Mouse (Mus musculus): Measurements from ENCODE around the gene Gjb5. TPM values are rescaled to one million over a fixed set of nuclear protein-coding genes. Genes with fewer than 3 reads are reported as not detected.

Gene Gjb5
- polyA plus RNA-seq, 1 experiment from 2014 or later = 1.3 TPM

DNA sequence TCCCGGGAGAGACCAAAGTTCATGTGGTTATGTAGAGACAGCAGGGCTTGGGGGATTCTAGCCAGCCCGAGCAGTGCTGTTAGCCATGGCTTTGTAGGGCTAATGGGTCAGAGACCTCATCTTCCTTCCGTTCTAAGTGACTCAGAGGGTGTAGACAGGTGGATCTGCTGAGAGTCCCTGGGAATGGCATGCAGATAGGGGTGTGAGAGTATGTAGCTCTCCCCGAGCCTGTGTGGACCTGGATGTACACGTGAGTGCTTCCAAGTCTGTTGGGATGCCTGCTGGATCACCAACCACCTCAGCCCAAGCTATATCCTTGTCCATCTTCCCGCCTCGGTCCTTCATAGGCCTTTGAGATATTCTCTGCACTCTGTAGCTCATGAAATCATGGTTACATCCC, 29.6 kb downstream of the Gjb5 start:
- H3K9ac ChIP-seq (ENCODE audit: low read depth, low read length) = no peak overlapping the region
- ATAC-seq = no peak
- 51% methylated on average over 7 of the region's 7 CpGs for WGBS
- no peak for TF ChIP-seq CTCF (IDR thresholded peaks at IDR 0.05; ENCODE audit: low read depth)
- H3K36me3 ChIP-seq (ENCODE audit: control insufficient read depth, insufficient read depth) = no peaks in the 10 kb centered on the region
- no peak overlapping the region for H3K27ac ChIP-seq (ENCODE audit: low read depth, low read length)
- H3K4me3 ChIP-seq (ENCODE audit: low read depth, low read length) = no peak overlapping the region
- H3K4me1 ChIP-seq (replicated peaks; ENCODE audit: control insufficient read depth, insufficient read depth, low read length) = no peaks in the 10 kb centered on the region
- H3K27me3 ChIP-seq (replicated peaks; ENCODE audit: control insufficient read depth, insufficient read depth, low read length) = peaks cover 17% of the 10 kb centered on the region
- no peaks in the 10 kb centered on the region for H3K9me3 ChIP-seq (ENCODE audit: control insufficient read depth)
- no peak overlapping the region for H3K4me2 ChIP-seq (replicated peaks; ENCODE audit: low read depth)

DNA sequence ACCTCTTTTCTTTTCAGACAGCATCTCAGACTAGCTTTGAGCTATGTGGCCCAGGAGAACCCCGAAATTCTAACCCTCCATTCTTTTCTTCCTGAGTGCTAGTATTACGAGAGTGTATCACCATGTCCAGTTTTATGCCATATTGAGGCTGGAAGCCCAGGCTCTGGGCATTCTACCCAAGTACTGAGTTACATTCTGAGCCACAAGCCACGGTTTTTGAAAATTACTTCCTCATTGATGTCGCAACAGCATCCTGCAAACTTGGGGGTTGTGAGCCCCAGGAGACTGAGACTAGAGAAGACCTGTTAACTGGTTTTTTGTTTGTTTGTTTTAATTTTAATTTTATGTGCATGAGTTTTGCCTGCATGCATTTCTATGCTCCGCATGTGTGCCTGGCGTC, 30.2 kb downstream of the Gjb5 start:
- no peak for TF ChIP-seq CTCF (IDR thresholded peaks at IDR 0.05; ENCODE audit: low read depth)
- Histone ChIP-seq H3K4me1 (replicated peaks; ENCODE audit: control insufficient read depth, insufficient read depth, low read length) (no peaks in the 10 kb centered on the region), H3K27me3 (replicated peaks; ENCODE audit: control insufficient read depth, insufficient read depth, low read length) (peaks cover 17% of the 10 kb centered on the region), H3K4me3 (ENCODE audit: low read depth, low read length) (no peak overlapping the region), H3K4me2 (replicated peaks; ENCODE audit: low read depth) (no peak overlapping the region), H3K9ac (ENCODE audit: low read depth, low read length) (no peak overlapping the region), H3K9me3 (ENCODE audit: control insufficient read depth) (no peaks in the 10 kb centered on the region), H3K27ac (ENCODE audit: low read depth, low read length) (no peak overlapping the region), H3K36me3 (ENCODE audit: control insufficient read depth, insufficient read depth) (no peaks in the 10 kb centered on the region)
- 52% methylated on average over 6 of the region's 6 CpGs for WGBS
- no peak for ATAC-seq

DNA sequence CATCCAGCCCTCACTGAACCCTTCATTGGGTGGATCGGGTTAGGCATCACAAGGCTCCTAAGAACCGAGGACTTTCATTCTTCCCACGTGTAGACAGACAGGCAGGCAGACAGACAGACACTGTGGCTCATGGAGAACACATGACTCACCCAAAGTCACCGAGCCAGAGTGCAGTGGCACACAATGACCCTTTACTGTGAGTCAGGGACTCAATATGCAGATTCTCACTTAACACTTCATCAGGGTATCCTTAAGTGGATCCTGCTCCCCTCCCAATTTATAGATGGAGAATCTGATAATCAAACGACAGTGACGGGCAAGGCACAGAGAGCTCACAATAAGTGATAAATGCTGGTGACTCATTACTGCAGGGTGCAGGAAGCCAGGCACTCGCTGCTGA, 30.7 kb downstream of the Gjb5 start:
- no peak for ATAC-seq
- no peak overlapping the region for H3K4me2 ChIP-seq (replicated peaks; ENCODE audit: low read depth)
- TF ChIP-seq CTCF (IDR thresholded peaks at IDR 0.05; ENCODE audit: low read depth) = no peak
- no peaks in the 10 kb centered on the region for H3K9me3 ChIP-seq (ENCODE audit: control insufficient read depth)
- no peak overlapping the region for H3K27ac ChIP-seq (ENCODE audit: low read depth, low read length)
- H3K4me1 ChIP-seq (replicated peaks; ENCODE audit: control insufficient read depth, insufficient read depth, low read length) = no peaks in the 10 kb centered on the region
- H3K27me3 ChIP-seq (replicated peaks; ENCODE audit: control insufficient read depth, insufficient read depth, low read length) = peaks cover 17% of the 10 kb centered on the region
- no peaks in the 10 kb centered on the region for H3K36me3 ChIP-seq (ENCODE audit: control insufficient read depth, insufficient read depth)
- H3K4me3 ChIP-seq (ENCODE audit: low read depth, low read length) = no peak overlapping the region
- H3K9ac ChIP-seq (ENCODE audit: low read depth, low read length) = no peak overlapping the region
- WGBS = 27% methylated on average over 7 of the region's 7 CpGs

DNA sequence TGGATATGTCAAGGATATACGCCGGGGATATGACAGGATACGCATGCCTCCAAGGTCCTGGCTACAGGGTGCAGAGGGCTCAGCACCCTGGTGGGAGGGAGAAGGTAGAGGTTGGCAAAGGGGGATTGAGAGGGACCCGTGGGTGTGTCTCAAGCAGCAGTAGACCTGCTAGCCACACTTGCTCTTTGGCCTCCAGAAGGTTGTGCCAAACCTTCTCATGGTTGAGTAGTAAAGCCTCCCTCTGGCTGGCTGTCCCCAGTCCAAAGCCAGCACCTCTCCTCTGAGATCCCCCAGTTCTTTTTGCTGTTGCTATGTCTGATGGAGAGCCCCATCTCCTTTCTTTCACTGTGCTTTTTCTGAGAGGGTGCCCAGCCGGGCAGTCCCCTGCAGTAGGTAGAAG, 32.7 kb downstream of the Gjb5 start:
- no peak overlapping the region for H3K27ac ChIP-seq (ENCODE audit: low read depth, low read length)
- no peak for ATAC-seq
- no peak for TF ChIP-seq CTCF (IDR thresholded peaks at IDR 0.05; ENCODE audit: low read depth)
- H3K4me1 ChIP-seq (replicated peaks; ENCODE audit: control insufficient read depth, insufficient read depth, low read length) = no peaks in the 10 kb centered on the region
- no peak overlapping the region for H3K4me3 ChIP-seq (ENCODE audit: low read depth, low read length)
- no peaks in the 10 kb centered on the region for H3K36me3 ChIP-seq (ENCODE audit: control insufficient read depth, insufficient read depth)
- H3K9me3 ChIP-seq (ENCODE audit: control insufficient read depth) = no peaks in the 10 kb centered on the region
- no peak overlapping the region for H3K4me2 ChIP-seq (replicated peaks; ENCODE audit: low read depth)
- 82% methylated on average over 5 of the region's 5 CpGs for WGBS
- H3K9ac ChIP-seq (ENCODE audit: low read depth, low read length) = no peak overlapping the region
- peaks cover 4% of the 10 kb centered on the region; the same call in 1 of the 2 replicates for H3K27me3 ChIP-seq (replicated peaks; ENCODE audit: control insufficient read depth, insufficient read depth, low read length)

DNA sequence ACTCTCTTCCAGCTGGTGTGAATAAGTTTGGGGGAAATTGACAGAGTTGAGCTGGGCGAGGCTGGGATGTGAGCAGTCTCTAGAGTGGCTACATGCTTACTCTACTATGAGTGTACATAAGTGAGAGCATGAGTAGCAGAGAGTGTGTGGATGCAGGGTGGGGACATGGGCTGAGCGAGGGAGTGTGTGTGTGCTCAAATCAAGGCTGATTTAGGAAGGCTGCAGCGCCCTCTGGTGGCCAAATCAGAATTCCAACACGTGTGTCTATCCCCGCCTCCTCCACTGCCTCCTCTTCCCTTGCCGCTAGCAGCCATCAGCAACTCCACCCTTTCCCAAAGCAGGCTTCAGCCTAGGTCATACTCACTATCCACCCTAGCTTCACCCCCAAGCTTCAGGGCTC, 33.2 kb downstream of the Gjb5 start:
- Histone ChIP-seq H3K4me3 (ENCODE audit: low read depth, low read length) (no peak overlapping the region), H3K27ac (ENCODE audit: low read depth, low read length) (no peak overlapping the region), H3K9ac (ENCODE audit: low read depth, low read length) (no peak overlapping the region), H3K9me3 (ENCODE audit: control insufficient read depth) (no peaks in the 10 kb centered on the region), H3K36me3 (ENCODE audit: control insufficient read depth, insufficient read depth) (no peaks in the 10 kb centered on the region), H3K4me1 (replicated peaks; ENCODE audit: control insufficient read depth, insufficient read depth, low read length) (no peaks in the 10 kb centered on the region), H3K27me3 (replicated peaks; ENCODE audit: control insufficient read depth, insufficient read depth, low read length) (no peaks in the 10 kb centered on the region), H3K4me2 (replicated peaks; ENCODE audit: low read depth) (no peak overlapping the region)
- WGBS = 13% methylated on average over 6 of the region's 6 CpGs
- peak; percentile 63 for ATAC-seq
- peak; percentile 92 for TF ChIP-seq CTCF (IDR thresholded peaks at IDR 0.05; ENCODE audit: low read depth)

DNA sequence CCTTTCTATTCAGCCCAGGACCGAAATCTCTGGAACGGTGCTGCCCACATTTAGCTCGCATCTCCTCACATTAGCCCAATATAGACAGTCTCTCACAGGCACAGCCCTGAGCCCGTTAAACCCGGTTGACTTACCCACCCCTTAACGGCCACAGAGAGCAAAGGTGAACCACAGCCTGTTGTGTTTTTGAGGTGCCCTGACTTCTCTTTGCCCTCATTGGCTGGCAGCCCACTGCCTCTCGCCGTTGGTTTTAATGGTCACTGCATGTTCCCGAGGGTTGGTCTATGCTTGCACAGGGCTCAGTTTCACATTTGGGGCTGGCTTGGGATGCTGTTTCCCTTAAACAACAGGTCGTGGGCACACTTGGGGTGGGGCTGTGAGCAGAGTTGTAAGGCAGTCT, 33.7 kb downstream of the Gjb5 start:
- no peaks in the 10 kb centered on the region for H3K9me3 ChIP-seq (ENCODE audit: control insufficient read depth)
- WGBS = 50% methylated on average over 10 of the region's 10 CpGs
- H3K4me1 ChIP-seq (replicated peaks; ENCODE audit: control insufficient read depth, insufficient read depth, low read length) = no peaks in the 10 kb centered on the region
- no peaks in the 10 kb centered on the region for H3K27me3 ChIP-seq (replicated peaks; ENCODE audit: control insufficient read depth, insufficient read depth, low read length)
- H3K9ac ChIP-seq (ENCODE audit: low read depth, low read length) = no peak overlapping the region
- 0 out of 2 replicates have a peak, but pooled peaks have one; percentile 11 for ATAC-seq
- H3K4me3 ChIP-seq (ENCODE audit: low read depth, low read length) = no peak overlapping the region
- H3K4me2 ChIP-seq (replicated peaks; ENCODE audit: low read depth) = no peak overlapping the region
- no peak for TF ChIP-seq CTCF (IDR thresholded peaks at IDR 0.05; ENCODE audit: low read depth)
- no peaks in the 10 kb centered on the region for H3K36me3 ChIP-seq (ENCODE audit: control insufficient read depth, insufficient read depth)
- H3K27ac ChIP-seq (ENCODE audit: low read depth, low read length) = no peak overlapping the region

DNA sequence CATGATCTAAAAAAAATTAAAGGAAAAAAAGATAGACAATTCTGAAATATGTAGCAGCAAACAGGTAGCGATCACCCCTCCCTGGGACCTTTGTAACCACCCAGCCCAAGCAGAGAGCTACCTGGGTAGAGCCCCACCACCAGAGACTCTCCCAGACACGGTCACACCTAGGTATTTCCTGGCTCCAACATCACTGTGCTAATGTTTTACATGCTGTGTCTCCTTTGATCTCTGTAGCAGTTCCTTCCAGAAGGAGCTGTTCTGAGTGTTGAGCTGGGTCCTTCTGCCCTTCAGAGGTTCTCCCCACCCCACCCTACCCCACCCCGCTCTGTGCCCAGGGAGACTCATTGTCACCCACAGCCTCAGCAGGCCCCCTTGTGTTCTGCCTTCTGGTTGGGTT, 34.3 kb downstream of the Gjb5 start:
- Histone ChIP-seq H3K27ac (ENCODE audit: low read depth, low read length) (no peak overlapping the region), H3K9ac (ENCODE audit: low read depth, low read length) (no peak overlapping the region), H3K4me2 (replicated peaks; ENCODE audit: low read depth) (no peak overlapping the region), H3K4me3 (ENCODE audit: low read depth, low read length) (no peak overlapping the region), H3K4me1 (replicated peaks; ENCODE audit: control insufficient read depth, insufficient read depth, low read length) (no peaks in the 10 kb centered on the region), H3K36me3 (ENCODE audit: control insufficient read depth, insufficient read depth) (no peaks in the 10 kb centered on the region), H3K9me3 (ENCODE audit: control insufficient read depth) (no peaks in the 10 kb centered on the region), H3K27me3 (replicated peaks; ENCODE audit: control insufficient read depth, insufficient read depth, low read length) (no peaks in the 10 kb centered on the region)
- 45% methylated on average over 3 of the region's 3 CpGs for WGBS
- ATAC-seq = no peak; the same call in 1 of the 2 replicates
- TF ChIP-seq CTCF (IDR thresholded peaks at IDR 0.05; ENCODE audit: low read depth) = no peak
